Mouse (Mus musculus) lung, embryonic 16.5 days (tissue): ENCODE results near the gene Aldh3b2. TPM values are rescaled to one million over a fixed set of nuclear protein-coding genes. Genes with fewer than 3 reads are reported as not detected.
"Not testable (repeated sequence)": the region's sequence is repeated elsewhere in the genome, so short reads cannot be mapped to it uniquely, and the experiment has no call there.

Source experiments
- ATAC-seq: fragments of 200-750 bp; cut with Nextera tagmentation; 2 replicates; pipeline ENCODE4 v1.8.0; 2017; ENCODE audit warnings: low read depth, mild to moderate bottlenecking, moderate library complexity
- H3K27ac ChIP-seq: fragments of 300-500 bp; sonication (generic); 2 replicates; pipeline ENCODE4 v1.5.1; 2014; ENCODE audit warnings: mild to moderate bottlenecking, control low read depth, low read length
- H3K27me3 ChIP-seq: fragments of 300-500 bp; sonication (generic); 2 replicates; pipeline ENCODE4 v1.6.1; 2014; ENCODE audit warnings: low read depth, low read length, mixed read lengths; ENCODE audit not compliant: control insufficient read depth, insufficient read depth
- H3K36me3 ChIP-seq: fragments of 300-500 bp; sonication (generic); 2 replicates; pipeline ENCODE4 v1.6.1; 2014; ENCODE audit warnings: low read length; ENCODE audit not compliant: control insufficient read depth, insufficient read depth
- H3K4me1 ChIP-seq: fragments of 300-500 bp; sonication (generic); replicated peaks from 2 replicates; pipeline ENCODE4 v1.6.1; 2014; ENCODE audit warnings: low read length, mixed read lengths; ENCODE audit not compliant: control insufficient read depth, insufficient read depth
- H3K4me2 ChIP-seq: fragments of 300-500 bp; sonication (generic); 2 replicates; pipeline ENCODE4 v1.6.1; 2014; ENCODE audit warnings: low read depth, low read length, control low read depth
- H3K4me3 ChIP-seq: fragments of 300-500 bp; sonication (generic); 2 replicates; pipeline ENCODE4 v1.5.1; 2014; ENCODE audit warnings: mild to moderate bottlenecking, low read length, control low read depth
- H3K9ac ChIP-seq: fragments of 300-500 bp; sonication (generic); 2 replicates; pipeline ENCODE4 v1.6.1; 2014; ENCODE audit warnings: low read length, control low read depth
- H3K9me3 ChIP-seq: fragments of 300-500 bp; sonication (generic); 2 replicates; pipeline ENCODE4 v1.6.1; 2016; ENCODE audit warnings: low read length; ENCODE audit not compliant: control insufficient read depth
- WGBS: fragments of 180-500 bp; shearing (Covaris S2); extraction: QIAGEN DNeasy Blood & Tissue Kit; methylation state at CpG from one replicate; pipeline ENCODE4 v1.1.7; 2014; 5-methylcytosine and 5-hydroxymethylcytosine counted together
- polyA plus RNA-seq: library from polyadenylated mRNA; unstranded; fragments of >200 nt; fragmentation: Nextera tagmentation; extraction: Ambion mirVana; gene quantifications from 2 replicates; pipeline ENCODE4 v1.2.1, GENCODE M21; 2015

Aldh3b2 gene
- polyA plus RNA-seq, 1 experiment from 2014 or later = 1.8 TPM

DNA sequence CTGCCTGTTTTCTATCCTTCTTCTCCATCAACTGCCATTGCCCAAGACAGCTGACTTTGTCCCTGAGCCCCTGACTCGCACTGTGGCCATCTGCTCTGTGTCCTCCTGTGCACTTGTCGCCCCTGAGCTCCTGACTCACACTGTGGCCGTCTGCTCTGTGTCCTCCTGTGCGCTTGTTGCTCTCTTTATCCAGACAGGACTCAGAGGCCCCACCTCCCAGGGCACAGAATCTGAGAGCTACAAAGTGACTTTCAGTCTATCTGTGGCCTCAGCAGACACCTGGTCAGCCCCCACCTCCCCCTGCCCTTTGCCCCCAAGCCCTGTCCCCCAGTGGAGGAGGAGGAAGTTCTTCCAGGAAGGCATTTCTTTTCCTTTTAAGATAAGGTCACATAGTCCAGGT, 16.3 kb upstream of the Aldh3b2 start:
- 45% methylated on average over 4 of the region's 4 CpGs for WGBS
- Histone ChIP-seq H3K9ac (no peak overlapping the region), H3K27ac (no peak overlapping the region), H3K4me2 (no peak overlapping the region), H3K4me1 (no peaks in the 10 kb centered on the region), H3K4me3 (no peak overlapping the region), H3K27me3 (no peaks in the 10 kb centered on the region), H3K9me3 (no peaks in the 10 kb centered on the region), H3K36me3 (no peaks in the 10 kb centered on the region)
- ATAC-seq = no peak

DNA sequence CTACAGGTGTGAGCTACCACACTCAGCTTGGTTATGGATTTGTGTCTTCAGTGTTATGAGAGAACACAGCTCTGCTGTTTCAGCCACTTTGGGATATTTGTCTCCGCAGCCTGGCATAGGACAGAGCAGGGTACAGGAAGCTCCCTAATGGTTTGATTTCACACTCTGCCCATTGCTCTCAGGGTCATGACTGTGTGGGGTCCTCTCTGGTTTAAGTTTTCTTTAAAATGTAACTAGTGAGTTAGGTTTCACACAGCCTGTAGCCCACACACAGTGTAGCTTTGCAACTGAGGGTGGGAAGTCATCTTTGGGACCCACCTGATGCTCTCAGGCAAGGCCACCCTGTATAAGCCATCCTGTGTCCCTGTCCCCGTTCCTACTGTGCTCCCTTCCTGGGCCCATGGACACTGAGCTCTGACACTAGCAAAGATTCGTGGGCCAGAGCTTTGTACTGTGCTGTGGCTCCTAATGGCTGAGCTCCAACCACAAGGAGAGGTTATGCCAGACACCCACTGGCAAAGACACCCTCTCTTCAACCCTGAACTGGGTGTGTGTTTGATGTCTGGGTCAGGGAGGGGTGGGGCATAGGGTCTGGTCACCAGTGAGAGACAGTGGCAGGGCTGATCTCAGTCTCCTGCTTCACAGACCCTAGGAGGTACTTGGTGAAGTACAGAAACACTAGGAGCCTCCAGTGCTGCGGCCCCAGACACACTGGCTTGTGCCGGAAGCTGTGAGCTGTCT, 14.7 kb upstream of the Aldh3b2 start:
- not testable (repeated sequence) for H3K27ac ChIP-seq, H3K9ac ChIP-seq, H3K4me2 ChIP-seq, H3K9me3 ChIP-seq, H3K27me3 ChIP-seq, H3K4me3 ChIP-seq, H3K36me3 ChIP-seq, H3K4me1 ChIP-seq, ATAC-seq
- 78% methylated on average over 5 of the region's 5 CpGs for WGBS

GRCm38 (mm10) chr19:3958470-3958869, 13.7 kb upstream of the Aldh3b2 start, which contains the start of gene Aldh3b3:
Gene Aldh3b3, plus strand, starts transcription at chr19:3958645.
- Histone ChIP-seq H3K9me3 (no peaks in the 10 kb centered on the region), H3K36me3 (no peaks in the 10 kb centered on the region), H3K4me3 (no peak within 1 kb of the TSS), H3K27ac (no peak within 1 kb of the TSS), H3K4me1 (no peaks in the 10 kb centered on the region), H3K9ac (no peak within 1 kb of the TSS), H3K27me3 (no peaks in the 10 kb centered on the region), H3K4me2 (no peak within 1 kb of the TSS)
- no peak for ATAC-seq
- 53% methylated on average over 4 of the region's 4 CpGs for WGBS

- Histone ChIP-seq H3K4me3 (no peak overlapping the region), H3K4me2 (no peak overlapping the region), H3K36me3 (no peaks in the 10 kb centered on the region), H3K9me3 (no peaks in the 10 kb centered on the region), H3K9ac (no peak overlapping the region), H3K27me3 (no peaks in the 10 kb centered on the region), H3K27ac (no peak overlapping the region), H3K4me1 (no peaks in the 10 kb centered on the region)
- no peak for ATAC-seq
Measured at GRCm38 (mm10) chr19:3959030-3959429, 13.1 kb upstream of the Aldh3b2 start.

GRCm38 (mm10) chr19:3960211-3960610, 11.9 kb upstream of the Aldh3b2 start:
- no peaks in the 10 kb centered on the region for H3K4me1 ChIP-seq
- no peaks in the 10 kb centered on the region for H3K36me3 ChIP-seq
- 58% methylated on average over 5 of the region's 5 CpGs for WGBS
- no peaks in the 10 kb centered on the region for H3K27me3 ChIP-seq
- no peak overlapping the region for H3K9ac ChIP-seq
- no peak overlapping the region for H3K27ac ChIP-seq
- H3K9me3 ChIP-seq = no peaks in the 10 kb centered on the region
- no peak overlapping the region for H3K4me3 ChIP-seq
- peak; percentile 72 for ATAC-seq
- H3K4me2 ChIP-seq = no peak overlapping the region

DNA sequence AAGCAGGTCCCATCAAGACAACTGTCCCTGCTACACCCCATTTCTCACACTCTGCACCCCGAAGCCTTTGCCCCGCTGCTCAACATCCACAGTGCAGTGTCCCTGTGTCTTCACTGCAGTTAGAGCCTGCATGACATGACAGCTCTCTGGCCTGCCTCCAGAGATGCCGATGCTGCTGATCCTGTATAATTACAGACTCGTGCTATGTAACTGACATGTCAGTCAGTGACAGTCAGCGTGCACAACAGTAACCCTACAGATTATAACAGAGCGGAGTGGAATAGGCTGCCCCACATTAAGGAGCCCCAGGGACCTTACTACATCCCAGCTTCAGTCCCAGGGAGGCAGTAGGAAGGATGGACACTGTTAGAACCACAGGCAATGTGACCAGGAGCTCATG, 10.3 kb upstream of the Aldh3b2 start:
- not testable (repeated sequence) for ATAC-seq, H3K36me3 ChIP-seq
- 57% methylated on average over 6 of the region's 6 CpGs for WGBS

DNA sequence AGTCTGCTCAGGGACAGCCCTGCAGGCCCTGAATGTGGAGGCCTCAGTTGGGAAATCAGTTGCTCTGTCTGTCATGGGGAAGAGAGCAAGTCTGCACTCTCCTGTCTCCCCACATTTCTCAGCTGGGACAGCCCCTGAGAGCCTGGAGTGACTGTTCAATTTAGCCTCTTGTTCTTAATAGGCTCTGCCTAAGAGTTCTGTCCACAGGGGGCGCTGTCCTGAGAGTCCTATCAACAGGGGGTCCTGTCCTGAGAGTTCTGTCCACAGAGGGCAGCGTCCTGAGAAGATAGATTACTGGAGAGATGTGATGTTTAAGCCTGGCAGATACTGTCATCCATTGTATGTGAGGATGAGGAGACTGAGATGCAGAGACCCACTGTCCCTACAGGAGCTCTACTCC, 9.7 kb upstream of the Aldh3b2 start:
- Histone ChIP-seq H3K4me1 (no peaks in the 10 kb centered on the region), H3K27me3 (no peaks in the 10 kb centered on the region), H3K9me3 (no peaks in the 10 kb centered on the region), H3K27ac (no peak overlapping the region), H3K36me3 (no peaks in the 10 kb centered on the region), H3K9ac (no peak overlapping the region), H3K4me2 (no peak overlapping the region), H3K4me3 (no peak overlapping the region)
- ATAC-seq = no peak
- WGBS = 12% methylated on average over 2 of the region's 2 CpGs

More for the DNA sequence above, 10.3 kb upstream of the Aldh3b2 start:
- not testable (repeated sequence) for H3K27ac ChIP-seq, H3K9me3 ChIP-seq, H3K4me2 ChIP-seq, H3K4me3 ChIP-seq, H3K4me1 ChIP-seq, H3K9ac ChIP-seq, H3K27me3 ChIP-seq

DNA sequence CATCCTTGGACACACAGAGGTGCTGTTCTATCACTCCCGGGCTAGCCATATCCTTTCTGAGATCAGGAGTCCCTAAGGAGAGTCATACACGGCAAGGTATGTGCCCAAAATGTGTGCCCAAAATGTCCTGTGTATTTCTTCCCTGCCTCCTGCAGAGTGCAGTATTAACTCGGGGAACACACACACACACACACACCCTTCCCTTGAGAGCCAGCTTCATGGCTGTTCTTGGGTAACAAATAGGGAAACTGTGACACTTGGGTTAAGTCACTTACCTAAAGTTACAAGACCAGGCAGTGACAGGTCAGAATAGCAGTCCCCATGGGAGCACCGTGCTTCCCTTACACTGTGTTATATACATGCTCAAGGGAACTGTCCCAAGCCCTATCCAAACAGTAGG, 8.1 kb upstream of the Aldh3b2 start:
- 61% methylated on average over 4 of the region's 4 CpGs for WGBS
- Histone ChIP-seq H3K9me3 (no peaks in the 10 kb centered on the region), H3K4me3 (no peak overlapping the region), H3K27me3 (no peaks in the 10 kb centered on the region), H3K9ac (no peak overlapping the region), H3K4me2 (no peak overlapping the region), H3K36me3 (no peaks in the 10 kb centered on the region), H3K4me1 (no peaks in the 10 kb centered on the region), H3K27ac (no peak overlapping the region)
- ATAC-seq = no peak

DNA sequence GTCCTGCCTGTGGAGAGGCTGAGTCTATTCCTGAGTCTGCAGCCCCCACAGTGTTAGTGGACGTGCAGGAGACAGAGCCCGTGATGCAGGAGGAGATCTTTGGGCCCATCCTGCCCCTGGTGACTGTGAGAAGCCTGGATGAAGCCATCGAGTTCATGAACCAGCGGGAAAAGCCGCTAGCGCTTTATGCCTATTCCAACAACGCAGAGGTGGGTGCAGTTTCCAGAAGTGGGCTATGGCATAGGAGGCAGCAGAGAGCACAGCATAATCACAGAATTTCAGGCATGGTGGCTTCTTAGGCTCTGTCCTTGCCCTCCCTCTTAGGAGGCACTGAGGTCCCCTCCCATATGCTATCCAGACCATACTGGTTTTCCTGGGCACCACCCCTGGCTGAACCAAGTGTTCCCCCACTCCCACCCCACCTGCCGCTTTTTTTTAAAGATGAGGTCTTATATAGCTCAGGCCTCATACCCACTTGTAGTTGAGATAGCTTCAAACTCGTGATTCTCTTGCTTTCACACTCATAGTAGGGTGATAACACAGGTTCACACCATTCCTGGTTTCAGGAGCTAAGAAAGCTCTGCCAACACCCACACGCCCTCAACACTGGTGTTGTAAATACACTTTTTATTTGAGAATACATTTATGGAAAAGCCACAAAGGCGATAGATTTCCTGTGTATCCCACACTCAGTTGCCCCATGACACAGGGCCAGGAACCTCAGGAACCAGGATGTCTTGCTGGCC, 5.6 kb upstream of the Aldh3b2 start:
- H3K4me3 ChIP-seq = no peak overlapping the region
- WGBS = 61% methylated on average over 11 of the region's 11 CpGs
- no peak overlapping the region for H3K9ac ChIP-seq

More for the DNA sequence above, 5.6 kb upstream of the Aldh3b2 start:
- H3K9me3 ChIP-seq = no peaks in the 10 kb centered on the region
- no peaks in the 10 kb centered on the region for H3K36me3 ChIP-seq
- H3K4me1 ChIP-seq = no peaks in the 10 kb centered on the region
- H3K27me3 ChIP-seq = no peaks in the 10 kb centered on the region
- H3K27ac ChIP-seq = no peak overlapping the region
- no peak overlapping the region for H3K4me2 ChIP-seq
- ATAC-seq = no peak
